Mouse (Mus musculus): ENCODE measurements around the gene Btf3.
A peak's percentile ranks its signal among the peaks of the same experiment; 100 is the strongest.

Btf3 gene

GRCm38 (mm10) chr13:98316480-98317245 is at the start of gene Btf3:
Gene Btf3, minus strand, starts transcription at chr13:98317006.
- DNase-seq = peak; percentile 96 to 97

- DNase-seq = peak; percentile 19 to 34
Observed at GRCm38 (mm10) chr13:98365766-98366421, 49.1 kb upstream of the Btf3 start.

GRCm38 (mm10) chr13:98365081-98365480 is 48.3 kb upstream of the Btf3 start:
- DNase-seq = no peak

- no peak for DNase-seq
Observed at GRCm38 (mm10) chr13:98363046-98363445, 46.2 kb upstream of the Btf3 start.

- no peak for DNase-seq
Observed at GRCm38 (mm10) chr13:98361161-98361560, 44.4 kb upstream of the Btf3 start.

GRCm38 (mm10) chr13:98360391-98360790 is 43.6 kb upstream of the Btf3 start:
- DNase-seq = no peak

GRCm38 (mm10) chr13:98359337-98359736 is 42.5 kb upstream of the Btf3 start:
- DNase-seq = no peak

- DNase-seq = no peak
Observed at GRCm38 (mm10) chr13:98358424-98359181, 41.8 kb upstream of the Btf3 start.

GRCm38 (mm10) chr13:98357433-98358423 is 40.9 kb upstream of the Btf3 start:
- no peak for DNase-seq

- DNase-seq = no peak
Observed at GRCm38 (mm10) chr13:98356973-98357425, 40.2 kb upstream of the Btf3 start.

GRCm38 (mm10) chr13:98356176-98356972 is 39.6 kb upstream of the Btf3 start:
- no peak for DNase-seq

GRCm38 (mm10) chr13:98355559-98356111 is 38.8 kb upstream of the Btf3 start:
- peak in 1 of 2 experiments; percentile 44 for DNase-seq

GRCm38 (mm10) chr13:98354871-98355558 is 38.2 kb upstream of the Btf3 start:
- DNase-seq = peak in 1 of 2 experiments; percentile 40

GRCm38 (mm10) chr13:98354090-98354801 is 37.4 kb upstream of the Btf3 start, which contains the start of gene Foxd1:
Gene Foxd1, plus strand, starts transcription at chr13:98354242.
- peak; percentile 58 to 59 for DNase-seq

- no peak for DNase-seq
Observed at GRCm38 (mm10) chr13:98353709-98354089, 36.9 kb upstream of the Btf3 start.

- DNase-seq = no peak
Observed at GRCm38 (mm10) chr13:98352381-98352975, 35.7 kb upstream of the Btf3 start.

GRCm38 (mm10) chr13:98351527-98351926 is 34.7 kb upstream of the Btf3 start:
- peak; percentile 36 to 67 for DNase-seq

GRCm38 (mm10) chr13:98349491-98349890 is 32.7 kb upstream of the Btf3 start:
- DNase-seq = no peak

GRCm38 (mm10) chr13:98340506-98340905 is 23.7 kb upstream of the Btf3 start:
- DNase-seq = peak; percentile 24 to 33

Data from kidney, postnatal 36 days (tissue).